Mouse (Mus musculus): ENCODE results near the gene Timm8a1.

The Timm8a1 gene

GRCm38 (mm10) chrX:134525260-134525659 is 16.4 kb downstream of the Timm8a1 start:
- DNase-seq (ENCODE audit: low read depth, low spot score): no peak

GRCm38 (mm10) chrX:134523772-134524171 is 17.9 kb downstream of the Timm8a1 start:
- no peak for DNase-seq (ENCODE audit: low read depth, low spot score)

- no peak for DNase-seq (ENCODE audit: low read depth, low spot score)
Measured at GRCm38 (mm10) chrX:134509473-134509872, 32.2 kb downstream of the Timm8a1 start.

GRCm38 (mm10) chrX:134507977-134508376 is 33.7 kb downstream of the Timm8a1 start:
- no peak for DNase-seq (ENCODE audit: low read depth, low spot score)

- DNase-seq (ENCODE audit: low read depth, low spot score): no peak
Measured at GRCm38 (mm10) chrX:134500651-134501050, 41.0 kb downstream of the Timm8a1 start.
